Mouse (Mus musculus) CD4-positive naive resting alpha-beta T cell, adult 57 days (primary cell): Measurements from ENCODE around the gene Olfr1342. TPM values are rescaled to one million over a fixed set of nuclear protein-coding genes. Genes with fewer than 3 reads are reported as not detected.

Source experiments
- total RNA-seq: library from RNA; stranded (reverse); gene quantifications from one replicate; pipeline ENCODE4 v1.2.4, GENCODE M21; 2023

Gene Olfr1342
- not detected for total RNA-seq

DNA sequence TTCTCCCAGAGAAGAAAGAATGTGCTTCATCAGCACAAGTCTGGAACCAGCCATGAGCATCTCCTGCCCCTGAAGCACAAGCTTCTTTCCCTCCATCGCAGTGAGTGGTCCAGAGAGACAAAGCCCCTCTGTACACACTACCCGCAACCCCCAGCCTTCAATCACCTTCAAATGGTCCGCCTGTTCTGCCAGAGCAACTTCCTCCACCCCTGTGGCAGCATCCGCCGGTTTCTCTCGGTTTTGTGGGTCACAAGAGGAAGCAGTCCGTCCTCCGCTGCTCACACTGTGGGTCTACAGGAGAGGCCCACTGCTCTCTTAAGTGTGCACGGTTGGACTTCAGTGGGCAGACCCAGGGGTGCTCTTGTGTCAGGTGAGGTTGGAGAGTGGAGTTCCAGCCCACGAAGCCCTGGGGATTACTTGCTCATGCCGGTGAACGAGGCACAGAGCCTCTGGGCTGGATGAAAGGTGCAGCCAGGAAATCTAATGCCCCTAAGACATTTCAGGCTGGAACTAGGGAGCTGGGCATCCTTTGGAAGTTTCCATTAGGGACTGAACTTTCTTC is at the start of gene Olfr1342:
Olfr1342 (minus strand) TSS at position 345 of the 562 bp plus-strand sequence.

DNA sequence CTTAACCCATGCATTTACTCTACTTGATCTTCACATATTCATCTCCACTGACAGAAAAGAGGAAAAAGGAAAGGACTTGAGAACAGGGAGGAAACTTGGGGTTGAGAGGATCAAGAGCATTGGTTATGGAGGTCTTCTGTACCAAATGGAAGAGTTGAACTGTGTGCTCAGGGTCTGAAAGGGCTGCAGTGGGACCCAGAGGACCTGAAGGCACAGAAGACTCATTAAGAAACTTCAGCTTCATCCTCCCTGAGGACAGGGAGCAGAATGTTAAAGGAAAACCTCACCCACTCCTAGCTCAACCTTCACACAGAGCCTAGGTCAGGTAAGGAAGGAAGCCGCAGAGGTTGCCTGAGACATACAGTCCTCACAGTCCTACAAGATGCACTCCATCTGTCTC is 39.3 kb upstream of the Olfr1342 start, which contains the start of gene Olfr1339:
Olfr1339 (plus strand) TSS at position 301 of the 400 bp plus-strand sequence.

DNA sequence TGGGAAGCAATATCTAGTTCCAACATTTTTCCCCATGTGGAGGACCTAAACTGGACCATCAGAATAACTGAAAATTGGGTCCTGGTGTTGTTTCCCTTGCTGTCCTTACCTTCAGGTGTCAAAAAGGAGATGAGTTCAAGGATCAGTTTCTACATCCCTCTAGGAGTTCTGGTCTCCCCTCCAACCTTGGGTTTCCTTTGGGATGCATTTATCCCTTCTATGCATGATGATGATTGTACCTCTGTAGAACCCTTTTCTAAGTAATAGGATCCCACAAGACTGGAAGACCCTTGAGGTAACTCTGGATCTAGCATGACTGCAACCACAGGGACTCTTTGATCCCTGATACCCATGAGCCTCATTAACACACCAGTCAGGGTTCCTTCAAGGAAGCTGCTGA is 27.3 kb upstream of the Olfr1342 start, which contains the start of gene Olfr1340:
Olfr1340 (plus strand) TSS at position 301 of the 400 bp plus-strand sequence.

DNA sequence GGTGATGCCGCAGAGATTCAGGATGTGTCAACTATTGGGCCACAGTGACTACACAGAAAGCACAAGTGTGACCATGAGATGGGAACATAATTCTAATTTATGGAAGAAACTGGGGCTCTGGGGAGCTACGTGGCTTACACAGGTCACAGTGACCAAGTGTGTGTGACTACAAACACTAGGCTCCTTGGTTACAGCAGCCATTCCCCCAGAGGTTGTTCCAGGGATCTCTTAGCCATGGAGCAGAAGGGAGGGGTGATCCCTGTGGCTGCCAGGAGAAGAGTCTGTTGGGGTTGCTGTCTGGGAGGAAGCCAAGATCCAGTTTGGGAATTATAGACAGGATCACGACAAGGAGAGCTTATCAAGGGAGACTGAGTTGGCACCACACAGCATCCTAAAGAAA is 10.7 kb upstream of the Olfr1342 start, which contains the start of gene Olfr1341:
Olfr1341 (plus strand) TSS at position 301 of the 400 bp plus-strand sequence.

DNA sequence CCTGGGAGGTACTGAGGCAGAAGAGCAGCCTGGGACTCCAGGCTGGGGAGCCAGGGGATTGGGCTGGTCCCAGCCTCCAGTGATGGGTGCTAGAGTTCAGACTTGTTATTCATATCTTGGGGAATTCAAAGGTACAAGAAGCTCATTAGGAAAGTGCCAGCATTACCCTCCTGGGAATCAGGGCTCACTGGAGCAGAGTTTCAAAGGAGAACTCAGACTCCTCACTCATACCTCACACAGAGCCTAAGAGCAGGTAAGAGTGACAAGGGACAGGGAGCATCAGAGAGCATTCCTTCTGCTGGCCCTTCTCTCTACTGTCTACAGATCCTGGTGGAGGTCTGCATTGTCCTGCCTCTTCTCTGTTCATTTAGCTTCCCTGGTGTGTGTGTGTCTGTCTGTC is 33.9 kb downstream of the Olfr1342 start, which contains the start of gene Olfr62:
Olfr62 (plus strand) TSS at position 301 of the 400 bp plus-strand sequence.

Other genes starting within 250 kb of the Olfr1342 start
- gene Mpl, start 235.2 kb downstream of the Olfr1342 start, total RNA-seq, result 0.33 TPM
- gene Tie1, start 202.7 kb downstream of the Olfr1342 start, total RNA-seq, result 0.68 TPM
- not detected for gene 2610528J11Rik, start 165.8 kb downstream of the Olfr1342 start, total RNA-seq
- not detected for gene Tmem125, start 148.7 kb downstream of the Olfr1342 start, total RNA-seq
- gene Cfap57, start 72.0 kb downstream of the Olfr1342 start, total RNA-seq, result not detected
- 66.0 TPM for gene Ebna1bp2, start 72.0 kb downstream of the Olfr1342 start, total RNA-seq
- gene Olfr62, start 33.8 kb downstream of the Olfr1342 start, total RNA-seq, result not detected
- gene Olfr1341, start 10.8 kb upstream of the Olfr1342 start, total RNA-seq, result not detected
- gene Olfr1340, start 27.4 kb upstream of the Olfr1342 start, total RNA-seq, result not detected
- gene Olfr1339, start 39.4 kb upstream of the Olfr1342 start, total RNA-seq, result not detected
- not detected for gene Olfr1338, start 66.0 kb upstream of the Olfr1342 start, total RNA-seq
- not detected for gene Olfr1337, start 89.8 kb upstream of the Olfr1342 start, total RNA-seq
- gene Olfr1335, start 117.2 kb upstream of the Olfr1342 start, total RNA-seq, result not detected
- gene Olfr1333, start 143.5 kb upstream of the Olfr1342 start, total RNA-seq, result not detected
- not detected for gene Olfr1331, start 171.9 kb upstream of the Olfr1342 start, total RNA-seq
- gene Olfr1330, start 195.8 kb upstream of the Olfr1342 start, total RNA-seq, result not detected
- not detected for gene Olfr1329, start 224.7 kb upstream of the Olfr1342 start, total RNA-seq
- not detected for gene Olfr1328, start 245.9 kb upstream of the Olfr1342 start, total RNA-seq